Mouse (Mus musculus): Measurements from ENCODE around the gene Ppp1r3e.
A peak's percentile ranks its signal among the peaks of the same experiment; 100 is the strongest.

Ppp1r3e gene

DNA sequence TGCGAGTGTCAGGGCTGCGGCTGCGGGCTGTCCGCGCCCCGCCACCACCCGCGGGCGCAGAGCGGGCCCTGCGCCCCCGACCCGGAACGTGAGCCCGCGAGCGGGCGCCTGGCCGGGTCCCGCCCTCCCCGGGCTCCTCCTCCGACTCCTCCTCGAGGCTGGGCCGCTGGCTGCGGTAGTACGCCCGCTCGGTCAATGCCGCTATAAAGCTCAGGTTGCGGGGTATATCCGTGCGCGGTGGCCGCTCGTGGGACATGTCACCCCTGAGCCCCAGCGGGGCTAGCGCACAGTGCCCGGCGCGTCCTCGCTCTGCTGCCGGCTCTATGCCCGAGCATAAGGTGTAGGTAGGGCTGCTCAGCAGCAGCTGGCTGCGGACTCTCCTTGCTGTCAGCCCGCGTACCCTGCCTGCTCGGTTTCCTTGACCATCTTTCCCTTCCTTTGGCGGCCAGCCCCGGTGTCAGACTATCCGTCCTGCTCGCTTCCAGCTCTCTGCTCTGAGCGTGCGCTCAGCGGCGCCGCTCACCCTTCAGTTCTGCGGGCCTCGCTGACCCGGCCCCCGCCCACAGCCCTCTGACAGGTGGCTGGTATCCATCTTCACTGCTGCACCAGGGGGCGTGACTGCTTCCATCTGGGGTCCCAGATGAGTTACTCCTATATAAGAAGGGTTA, at the start of gene Ppp1r3e:
Gene Ppp1r3e, minus strand, starts transcription at position 503 of the 668 bp plus-strand sequence.
- DNase-seq (ENCODE audit: low spot score in 2 of 2), result peak; percentile 52 to 80

DNA sequence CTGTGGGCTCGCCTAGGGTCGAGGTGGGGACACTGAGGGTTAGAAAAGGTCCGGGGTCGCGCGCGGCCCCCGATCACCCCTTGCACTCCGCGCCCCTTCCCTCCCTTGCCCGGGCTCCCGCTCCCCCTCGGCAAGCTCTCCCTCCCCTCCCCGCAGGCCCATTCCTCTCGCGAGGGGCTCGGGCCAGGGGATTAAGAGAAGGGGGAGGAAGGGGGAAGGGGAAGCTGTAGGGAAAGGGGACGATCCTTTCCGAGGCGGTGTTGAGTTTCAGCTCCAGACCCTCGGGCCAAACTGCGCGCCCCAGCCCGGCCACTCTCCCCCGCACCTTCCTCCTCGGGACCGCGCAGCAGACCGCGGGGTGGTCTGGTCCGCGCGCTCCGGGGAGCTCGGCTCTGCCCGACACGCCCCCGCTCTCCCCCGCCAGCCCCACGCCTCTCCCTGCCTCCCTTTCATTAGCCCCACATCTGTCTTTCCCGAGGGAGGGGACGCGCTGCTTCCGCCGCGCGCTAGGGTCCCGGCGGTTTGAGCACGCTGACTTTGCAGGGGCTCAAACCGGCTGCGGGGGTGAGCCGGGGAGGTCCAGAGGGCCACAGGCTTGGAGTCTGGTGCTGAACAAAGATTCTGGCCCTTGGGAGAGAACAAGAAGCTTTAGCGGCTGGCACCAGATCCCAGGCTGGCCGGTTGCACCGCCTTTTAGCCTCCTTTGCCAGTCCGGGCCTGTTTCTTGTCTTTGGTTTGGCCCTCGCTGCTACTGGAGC, 49.2 kb upstream of the Ppp1r3e start:
- DNase-seq (ENCODE audit: low spot score in 2 of 2), result no peak

DNA sequence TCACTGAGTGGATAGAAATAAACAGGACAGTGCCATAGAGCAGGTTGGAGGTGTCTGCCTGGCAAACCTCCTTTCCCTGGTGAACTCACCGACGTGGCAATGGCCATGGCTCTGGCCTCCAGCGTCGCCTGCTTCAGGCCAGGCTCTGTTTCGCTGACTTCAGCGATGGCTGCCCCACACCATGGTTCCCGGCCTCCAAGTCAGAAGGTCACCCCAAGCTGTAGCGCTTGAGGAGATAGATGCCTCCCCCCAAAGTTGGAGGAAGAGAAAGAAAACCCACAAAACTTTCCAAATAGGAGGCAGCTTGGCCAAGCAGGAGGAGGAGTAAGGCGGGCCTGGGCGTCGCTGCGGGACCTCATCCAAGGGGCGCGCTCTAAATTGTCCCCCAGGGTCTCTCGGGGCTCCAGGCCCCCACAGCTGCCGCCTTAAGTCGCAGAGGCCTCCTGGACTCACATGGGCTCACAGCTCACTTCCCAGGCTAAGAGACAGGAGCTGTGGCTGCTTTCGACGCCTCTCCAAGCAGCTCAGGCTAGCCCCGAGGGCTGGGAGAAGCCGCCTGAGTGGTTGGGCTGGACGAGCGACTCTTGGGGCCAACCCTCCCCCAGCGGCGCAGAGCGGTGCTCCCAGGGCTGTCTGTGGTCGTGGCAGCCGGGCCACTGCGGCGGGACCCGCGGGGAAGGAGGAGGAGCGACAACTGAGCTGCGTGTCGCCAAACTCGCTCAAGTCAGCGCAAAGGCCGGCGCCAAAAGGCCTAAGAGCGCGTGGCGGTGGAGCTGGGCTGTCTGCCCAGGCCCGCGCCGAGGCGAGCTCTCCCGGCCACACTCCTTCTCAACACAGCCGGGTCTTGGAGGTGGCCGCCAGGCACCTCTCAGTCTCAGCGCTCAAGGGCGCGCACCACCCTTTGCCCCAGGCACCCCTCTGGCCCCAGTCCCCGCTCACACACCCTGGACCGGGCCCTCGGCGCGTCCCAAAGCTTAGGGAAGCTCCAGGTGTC, 48.3 kb upstream of the Ppp1r3e start, which contains the start of gene Efs:
Gene Efs, minus strand, starts transcription at position 778 of the 994 bp plus-strand sequence.
- no peak for DNase-seq (ENCODE audit: low spot score in 2 of 2)

DNA sequence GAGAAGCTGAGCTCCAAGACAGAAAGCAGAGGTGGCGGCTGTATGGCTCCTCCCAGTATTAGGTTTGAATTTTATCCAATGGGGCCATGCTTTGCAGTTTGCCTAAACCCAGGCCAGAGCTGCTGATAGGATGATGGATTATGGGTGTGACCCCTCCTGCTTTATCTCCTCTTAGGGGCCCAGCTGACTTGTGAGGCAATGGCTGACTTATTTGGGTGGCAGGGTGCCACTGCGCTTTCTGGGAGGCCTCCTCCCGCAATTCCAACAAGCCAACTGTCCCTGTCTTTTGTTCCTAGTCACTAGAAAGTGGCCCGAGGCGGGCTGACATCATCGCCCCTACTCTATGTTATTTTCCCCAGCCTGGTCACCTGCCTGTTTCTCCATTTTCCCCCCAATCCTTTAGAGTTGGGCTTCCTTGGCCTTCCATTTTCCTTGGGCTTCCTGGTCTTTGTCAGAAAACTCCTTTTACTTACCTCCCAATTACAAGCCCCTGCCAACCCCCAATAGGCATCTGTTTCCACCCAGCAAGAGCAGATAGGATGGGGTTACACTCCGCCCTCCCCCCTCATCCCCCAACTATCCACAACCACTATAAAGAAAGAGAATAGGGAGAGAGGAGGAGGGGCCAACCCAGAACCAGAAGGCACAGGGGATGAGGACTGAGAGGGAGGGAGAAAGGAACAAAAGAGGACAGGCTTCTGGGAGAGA, 47.4 kb upstream of the Ppp1r3e start:
- DNase-seq (ENCODE audit: low spot score in 2 of 2), result no peak

DNA sequence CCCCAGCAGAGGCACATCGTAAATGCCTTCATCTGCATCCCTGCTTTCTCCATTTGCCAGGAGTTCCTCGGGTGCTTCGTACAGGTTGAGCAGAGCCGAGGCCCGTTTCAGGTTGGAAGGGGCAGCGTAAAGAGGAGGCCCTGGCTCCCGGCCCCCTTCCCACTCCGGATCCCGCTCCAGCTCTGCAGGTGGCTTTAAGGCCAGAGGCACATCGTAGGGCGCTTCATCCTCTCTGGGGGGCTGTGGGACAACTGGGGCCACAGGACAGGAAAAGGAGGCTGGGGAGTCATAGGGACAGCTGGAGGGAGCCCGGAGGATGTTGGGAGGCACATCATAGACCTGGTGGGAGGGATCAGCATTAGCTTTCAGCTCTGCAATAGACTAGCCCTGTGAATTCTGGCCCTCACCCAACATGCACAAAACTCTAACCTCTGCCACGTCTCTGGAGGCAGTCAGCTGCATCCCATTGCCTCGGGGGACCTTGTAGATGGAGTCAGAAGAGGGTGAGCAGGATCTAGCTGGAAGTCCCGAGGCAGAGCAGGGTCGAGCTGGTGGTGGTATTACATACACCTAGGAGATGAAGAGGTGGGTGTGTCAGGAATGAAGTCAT, 42.8 kb upstream of the Ppp1r3e start:
- no peak for DNase-seq (ENCODE audit: low spot score in 2 of 2)

DNA sequence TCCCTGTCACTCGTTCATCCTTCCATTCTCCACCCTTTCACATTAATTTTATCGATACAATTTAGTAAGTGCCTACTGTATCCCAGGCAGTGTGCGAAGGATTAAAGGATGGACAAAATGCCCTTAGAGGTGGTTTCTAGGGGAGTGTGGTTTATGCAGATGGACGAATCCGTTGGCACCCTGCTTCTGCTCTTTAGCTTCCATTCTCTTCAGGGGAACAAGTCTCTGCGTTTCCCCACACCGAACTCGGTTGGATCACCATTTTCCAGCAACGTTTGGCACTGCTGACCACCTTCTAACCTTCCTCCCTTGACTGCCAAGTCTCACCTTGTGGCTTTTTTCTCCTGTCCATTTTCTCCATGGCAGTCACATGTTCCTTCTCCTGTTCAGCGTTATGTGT, 36.0 kb upstream of the Ppp1r3e start:
- no peak for DNase-seq (ENCODE audit: low spot score in 2 of 2)

DNA sequence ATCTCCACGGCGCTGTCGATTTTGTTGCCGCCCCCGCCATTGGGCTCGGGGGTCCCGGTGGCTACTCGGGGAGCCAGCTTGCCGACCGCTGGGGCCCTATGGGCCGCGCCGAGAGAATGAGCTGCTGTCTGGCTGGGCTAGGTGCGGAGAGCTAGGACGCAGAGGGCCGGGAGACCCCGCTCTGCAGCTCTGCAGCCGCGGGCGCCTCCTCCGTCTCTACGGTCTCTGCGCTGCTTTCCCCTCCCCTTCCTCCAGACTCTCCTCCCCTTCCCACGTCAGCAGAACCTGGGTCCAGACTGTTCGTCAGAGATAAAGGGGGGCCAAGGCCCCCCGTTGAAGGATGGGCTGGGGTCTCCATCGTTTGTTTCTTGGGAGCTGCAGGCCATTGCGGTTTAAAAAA, 35.5 kb upstream of the Ppp1r3e start, which contains the start of gene Slc22a17:
Gene Slc22a17, minus strand, starts transcription at position 247 of the 400 bp plus-strand sequence.
- peak in 1 of 2 experiments; percentile 69 for DNase-seq (ENCODE audit: low spot score in 2 of 2)

DNA sequence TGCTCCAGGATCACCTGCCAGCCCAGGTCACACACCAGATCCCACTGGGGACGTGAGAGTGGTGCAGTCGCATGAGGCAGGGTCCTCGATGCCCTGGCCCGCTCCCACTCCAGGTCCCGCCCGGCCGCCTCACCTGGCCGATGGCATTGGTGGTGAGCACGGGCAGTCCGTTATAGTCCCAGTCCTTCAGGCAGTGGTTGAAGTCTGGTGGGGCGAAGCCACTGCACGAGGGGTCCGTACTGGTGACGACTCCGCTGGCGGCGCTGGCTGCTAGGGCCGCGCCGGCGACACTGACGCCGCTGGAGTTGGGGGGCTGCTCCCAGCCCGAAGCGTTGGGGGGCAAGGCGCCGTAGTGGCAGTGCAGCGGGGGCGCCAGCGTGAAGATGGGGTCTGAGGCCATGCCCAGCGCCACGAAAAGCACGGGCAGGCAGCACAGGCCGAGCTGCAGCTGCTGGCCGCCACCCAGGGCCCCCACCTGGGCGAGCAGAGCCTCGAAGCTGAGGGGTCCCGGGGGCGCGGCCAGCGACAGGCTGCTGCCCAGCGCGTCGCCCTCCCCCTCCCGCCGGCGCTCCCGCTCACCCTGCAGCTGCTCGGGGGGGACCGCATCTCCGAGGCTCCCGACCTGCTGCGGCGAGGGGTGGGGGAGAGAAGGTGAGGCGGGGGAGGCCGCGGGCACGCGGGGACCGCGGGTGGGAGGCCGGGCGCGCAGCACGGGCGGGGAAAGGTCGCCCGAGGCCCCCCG, 34.9 kb upstream of the Ppp1r3e start:
- DNase-seq (ENCODE audit: low spot score in 2 of 2), result no peak

DNA sequence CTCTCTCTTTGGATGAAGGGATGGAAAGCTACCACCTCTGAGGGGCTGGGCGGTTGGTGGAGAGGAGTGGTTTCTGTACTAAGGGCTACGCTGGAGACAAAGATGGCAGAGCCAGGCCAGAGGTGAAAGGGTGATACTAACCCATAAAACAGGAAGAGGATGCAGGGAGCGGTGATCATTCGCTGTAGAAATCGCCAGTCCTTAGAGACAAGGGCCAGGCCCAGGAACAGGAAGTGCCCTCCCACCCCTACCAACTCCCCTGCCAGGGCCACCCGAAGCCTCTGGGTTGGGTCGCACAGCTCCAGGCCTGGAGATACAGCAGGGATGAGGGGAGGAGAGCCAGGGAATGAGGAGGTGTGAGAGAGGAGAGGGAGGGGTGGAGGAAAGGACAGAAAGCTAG, 31.3 kb upstream of the Ppp1r3e start:
- DNase-seq (ENCODE audit: low spot score in 2 of 2), result no peak

DNA sequence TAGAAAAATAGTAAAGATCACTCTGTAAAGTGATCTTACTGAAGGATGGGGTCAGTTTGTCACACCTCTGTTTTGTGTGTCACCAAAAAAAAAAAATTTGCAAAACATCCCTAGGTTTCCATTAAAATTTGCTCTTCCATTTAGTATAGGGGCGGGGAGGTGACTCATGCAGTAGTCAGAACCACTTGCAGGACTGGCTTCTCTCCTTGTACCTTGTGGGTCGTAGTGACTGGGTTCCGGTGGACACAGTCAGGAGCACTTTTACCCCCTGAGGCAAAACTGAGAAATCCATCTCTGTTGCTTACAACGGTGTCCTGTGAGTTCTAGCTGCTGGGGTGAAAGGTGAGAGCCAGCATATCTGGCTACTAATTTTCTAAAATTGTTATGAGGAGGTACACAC, 26.3 kb upstream of the Ppp1r3e start:
- DNase-seq (ENCODE audit: low spot score in 2 of 2), result no peak

DNA sequence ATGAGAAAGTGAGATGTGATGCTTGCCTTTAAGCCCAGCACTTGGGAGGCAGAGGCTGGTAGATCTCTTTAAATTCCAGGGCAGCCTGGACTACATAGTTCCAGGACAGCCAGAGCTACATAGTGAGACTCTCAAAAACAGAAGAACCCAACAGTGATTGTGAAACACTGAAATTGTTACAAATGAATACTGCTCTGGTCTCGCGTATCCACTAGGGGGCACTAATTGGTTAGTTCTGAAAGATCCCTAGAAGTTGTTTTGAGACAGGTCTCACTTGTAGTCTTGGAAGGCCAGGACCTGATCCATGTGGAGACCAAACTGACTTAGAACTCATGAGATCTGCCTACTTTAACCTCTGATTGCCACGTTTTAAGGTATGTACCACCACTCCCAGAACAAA, 23.0 kb upstream of the Ppp1r3e start:
- DNase-seq (ENCODE audit: low spot score in 2 of 2), result peak in 1 of 2 experiments; percentile 49

DNA sequence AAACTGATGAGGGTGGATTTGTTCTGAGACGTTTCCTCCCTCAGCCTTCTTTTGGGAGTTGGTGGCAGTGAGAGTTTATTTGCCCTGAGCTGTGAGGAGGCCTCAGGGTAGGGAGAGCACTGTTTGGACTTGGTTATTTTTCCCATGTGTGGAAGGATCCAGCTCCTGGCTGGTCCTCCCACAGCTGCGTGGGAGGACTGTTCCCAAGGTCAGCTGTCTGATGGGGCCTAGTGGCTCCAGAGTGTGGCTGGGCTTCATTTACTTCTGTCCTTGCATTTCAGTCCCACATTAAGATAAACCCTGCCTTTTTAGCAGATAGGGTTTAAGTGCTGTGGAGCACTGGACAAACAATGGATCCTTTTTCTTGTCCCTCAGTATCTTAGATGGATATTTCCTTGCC, 20.1 kb upstream of the Ppp1r3e start:
- no peak for DNase-seq (ENCODE audit: low spot score in 2 of 2)

DNA sequence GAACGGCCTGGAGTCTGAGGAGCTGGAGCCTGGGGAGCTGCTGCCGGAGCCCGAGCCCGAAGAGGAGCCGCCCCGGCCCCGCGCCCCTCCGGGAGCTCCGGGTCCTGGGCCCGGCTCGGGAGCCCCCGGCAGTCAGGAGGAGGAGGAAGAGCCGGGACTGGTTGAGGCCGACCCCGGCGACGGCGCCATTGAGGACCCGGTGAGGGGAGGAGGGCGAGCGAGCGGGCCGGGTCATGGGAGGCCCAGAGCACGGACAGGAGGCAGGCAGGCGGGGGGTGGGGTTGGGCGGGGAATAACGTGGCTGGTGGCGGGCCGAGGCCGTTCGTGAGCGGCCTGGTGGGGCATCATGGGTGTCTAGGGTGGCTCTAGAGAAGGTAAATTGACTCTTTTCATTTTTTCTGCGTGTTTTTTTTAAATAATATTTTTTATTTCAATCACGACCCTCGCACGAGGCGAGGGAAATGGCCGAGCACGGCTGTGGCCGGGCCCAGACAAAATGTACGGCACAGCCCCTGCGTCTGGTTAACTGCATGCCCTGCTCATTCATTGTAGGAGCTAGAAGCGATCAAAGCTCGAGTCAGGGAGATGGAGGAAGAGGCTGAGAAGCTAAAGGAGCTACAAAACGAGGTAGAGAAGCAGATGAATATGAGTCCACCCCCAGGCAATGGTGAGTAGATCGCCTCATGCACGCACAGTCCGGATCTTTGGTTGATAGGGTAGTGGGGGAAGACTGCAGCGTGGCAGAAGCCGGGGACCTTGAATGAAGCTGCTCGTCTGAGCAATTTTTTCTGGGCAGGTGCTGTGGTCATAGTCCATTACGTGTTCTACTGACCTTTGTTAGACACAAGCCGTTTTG, 17.2 kb upstream of the Ppp1r3e start:
- DNase-seq (ENCODE audit: low spot score in 2 of 2), result peak; percentile 65 to 85

DNA sequence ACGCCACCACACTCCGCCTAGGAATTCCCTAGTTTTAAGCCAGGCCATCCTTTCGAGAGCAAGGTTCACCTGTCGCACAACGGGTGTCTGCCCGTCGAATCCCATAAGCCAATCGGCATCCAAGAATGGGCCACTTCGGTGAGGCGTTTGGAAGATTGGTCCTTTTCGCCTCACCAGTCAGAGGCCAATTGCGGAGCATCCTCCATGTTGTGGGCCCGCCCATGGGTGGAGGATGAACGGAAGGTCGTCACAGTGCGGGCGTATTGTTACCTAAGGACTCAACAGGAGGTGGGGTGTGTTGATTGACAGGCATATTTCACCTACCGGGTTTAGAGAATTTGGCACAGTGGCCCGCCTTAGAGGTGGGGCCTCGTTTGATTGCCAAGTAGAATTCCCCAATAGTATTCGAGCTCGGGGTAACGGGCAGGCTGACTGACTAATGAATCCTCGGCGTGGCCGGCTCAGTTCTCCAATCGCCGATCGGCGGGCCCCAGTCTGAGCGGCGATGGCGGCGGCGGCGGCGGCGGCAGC, 16.4 kb upstream of the Ppp1r3e start:
- DNase-seq (ENCODE audit: low spot score in 2 of 2), result peak; percentile 96

DNA sequence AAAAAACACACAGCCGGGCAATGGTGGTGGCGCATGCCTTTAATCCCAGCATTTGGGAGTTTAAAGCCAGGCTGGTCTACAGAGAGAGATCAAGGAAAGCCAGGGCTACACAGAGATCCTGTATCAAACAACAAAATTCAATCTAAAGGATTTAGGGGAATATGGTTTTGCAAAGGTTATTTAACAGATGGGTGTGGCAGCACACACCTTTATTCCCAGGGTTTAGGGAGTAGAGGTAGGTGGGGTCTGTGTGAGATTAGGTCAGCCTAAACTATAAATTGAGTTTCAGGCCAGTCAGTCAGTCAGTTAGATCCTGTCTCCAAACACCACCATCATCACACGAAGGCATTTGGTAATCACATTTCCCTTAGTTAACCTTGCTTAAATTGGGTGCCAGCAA, 14.8 kb upstream of the Ppp1r3e start, which contains the start of gene Pabpn1:
Gene Pabpn1, plus strand, starts transcription at position 301 of the 400 bp plus-strand sequence.
- no peak for DNase-seq (ENCODE audit: low spot score in 2 of 2)

DNA sequence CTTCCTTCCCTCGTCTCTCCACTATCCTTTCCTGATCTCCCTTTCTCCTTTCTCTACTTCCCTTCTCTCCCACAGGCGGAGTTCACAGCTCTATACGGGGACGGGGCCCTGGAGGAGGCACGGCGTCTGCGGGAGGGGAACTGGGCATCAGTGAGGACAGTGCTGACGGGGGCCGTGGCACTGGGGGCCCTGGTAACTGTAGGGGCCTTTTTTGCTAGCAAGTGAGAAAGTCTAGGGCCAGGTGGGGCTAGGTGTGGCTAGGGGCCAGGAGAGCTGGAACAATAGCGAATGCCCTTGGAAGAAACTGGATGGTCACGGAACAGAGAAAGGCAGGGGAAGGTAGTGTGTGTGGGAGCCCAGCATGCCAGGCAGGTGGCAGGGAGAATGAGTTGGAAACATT, 8.0 kb upstream of the Ppp1r3e start:
- no peak for DNase-seq (ENCODE audit: low spot score in 2 of 2)

DNA sequence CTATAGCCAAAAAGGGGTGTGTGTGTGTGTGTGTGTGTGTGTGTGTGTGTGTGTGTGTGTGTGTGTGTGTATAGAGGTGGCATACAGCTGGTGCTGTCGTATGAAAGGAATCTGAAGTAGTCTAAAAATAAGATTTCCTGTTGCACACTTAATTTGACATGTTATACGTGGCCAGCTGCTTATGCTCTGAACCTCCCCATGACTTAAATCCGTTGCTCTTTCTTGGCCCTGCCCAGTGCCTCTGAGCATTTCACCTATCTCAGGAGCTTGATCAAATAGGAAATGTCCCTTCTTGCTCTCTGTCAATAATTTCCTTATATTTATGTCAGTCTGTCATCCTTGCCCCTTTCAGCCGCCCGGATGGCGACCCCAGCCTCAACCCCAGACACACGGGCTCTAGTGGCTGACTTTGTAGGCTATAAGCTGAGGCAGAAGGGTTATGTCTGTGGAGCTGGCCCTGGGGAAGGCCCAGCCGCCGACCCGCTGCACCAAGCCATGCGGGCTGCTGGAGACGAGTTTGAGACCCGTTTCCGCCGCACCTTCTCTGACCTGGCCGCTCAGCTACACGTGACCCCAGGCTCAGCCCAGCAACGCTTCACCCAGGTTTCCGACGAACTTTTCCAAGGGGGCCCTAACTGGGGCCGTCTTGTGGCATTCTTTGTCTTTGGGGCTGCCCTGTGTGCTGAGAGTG, 6.8 kb upstream of the Ppp1r3e start:
- no peak for DNase-seq (ENCODE audit: low spot score in 2 of 2)

Measured in spleen, postnatal 4 days (tissue).